Mouse (Mus musculus) kidney, adult 11 months (tissue): ENCODE measurements around the gene Atp6v1f.

Experiments
- DNase-seq: peaks from one replicate; pipeline ENCODE4 v3.0.0; 2022

Gene Atp6v1f

GRCm38 (mm10) chr6:29463388-29463787 lies 4.1 kb upstream of the Atp6v1f start:
- no peak for DNase-seq

DNA sequence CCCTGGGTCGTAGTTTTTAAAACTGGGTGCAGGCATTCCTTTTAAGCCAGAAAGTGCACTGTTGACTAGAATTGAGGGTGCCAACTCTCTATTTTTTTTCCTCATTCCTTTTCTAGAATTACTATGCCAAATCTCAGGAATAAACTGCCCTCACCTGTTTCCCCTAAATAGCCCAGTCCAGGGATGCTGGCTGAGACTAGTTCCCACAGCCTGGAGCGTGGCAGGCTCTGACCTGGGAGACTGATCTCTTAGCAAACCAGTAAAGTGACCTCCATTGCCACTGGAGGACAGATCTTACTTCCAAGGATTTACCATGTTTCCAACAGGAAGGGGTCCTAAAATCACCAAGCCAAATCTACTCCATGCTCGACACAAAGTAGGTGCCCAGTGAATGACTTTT lies 1.3 kb downstream of the Atp6v1f start:
- DNase-seq, result peak; percentile 64

DNA sequence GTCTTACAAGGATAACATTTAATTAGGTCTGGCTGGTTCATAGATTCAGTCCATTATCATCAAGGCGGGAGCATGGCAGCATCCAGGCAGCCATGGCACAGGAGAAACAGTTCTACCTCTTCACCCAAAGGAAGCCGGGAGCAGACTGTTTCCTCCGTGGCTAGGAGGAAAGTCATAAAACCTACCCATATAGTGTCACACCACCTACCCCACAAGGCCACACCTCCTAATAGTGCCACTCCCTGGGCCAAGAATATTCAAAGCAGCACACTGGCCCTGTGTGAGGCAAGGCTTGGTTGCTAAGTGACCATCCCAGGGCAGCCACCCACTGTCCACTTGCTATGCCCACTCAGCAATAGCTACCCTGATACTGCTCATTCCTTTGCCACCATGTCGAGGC lies 3.6 kb downstream of the Atp6v1f start, which contains the start of gene Atp6v1fnb:
TSS of gene Atp6v1fnb (plus strand) at position 301 of the 400 bp plus-strand sequence.
- no peak for DNase-seq

- peak; percentile 88 for DNase-seq
Measured at GRCm38 (mm10) chr6:29473941-29474691, 6.6 kb downstream of the Atp6v1f start.

- peak; percentile 73 for DNase-seq
Measured at GRCm38 (mm10) chr6:29474736-29475135, 7.2 kb downstream of the Atp6v1f start.

DNA sequence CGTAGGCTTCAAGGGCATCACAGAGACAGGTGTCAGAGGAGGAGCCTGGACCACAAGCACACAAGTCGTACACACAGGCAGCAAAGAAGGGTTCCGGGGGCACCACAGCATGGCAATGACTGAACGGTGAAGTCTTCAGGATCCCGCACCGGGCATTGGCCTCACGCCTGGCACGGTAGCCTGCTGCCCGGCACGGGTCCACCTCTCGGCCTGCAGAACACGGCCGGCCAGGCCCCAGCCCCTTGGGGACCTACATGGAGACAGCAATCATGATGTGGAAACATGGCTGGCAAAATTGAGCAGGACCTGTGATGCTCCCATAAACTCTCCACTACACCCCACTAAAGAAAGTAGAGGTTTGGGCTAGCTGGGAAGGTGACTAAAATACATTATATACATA lies 15.2 kb downstream of the Atp6v1f start:
- no peak for DNase-seq

DNA sequence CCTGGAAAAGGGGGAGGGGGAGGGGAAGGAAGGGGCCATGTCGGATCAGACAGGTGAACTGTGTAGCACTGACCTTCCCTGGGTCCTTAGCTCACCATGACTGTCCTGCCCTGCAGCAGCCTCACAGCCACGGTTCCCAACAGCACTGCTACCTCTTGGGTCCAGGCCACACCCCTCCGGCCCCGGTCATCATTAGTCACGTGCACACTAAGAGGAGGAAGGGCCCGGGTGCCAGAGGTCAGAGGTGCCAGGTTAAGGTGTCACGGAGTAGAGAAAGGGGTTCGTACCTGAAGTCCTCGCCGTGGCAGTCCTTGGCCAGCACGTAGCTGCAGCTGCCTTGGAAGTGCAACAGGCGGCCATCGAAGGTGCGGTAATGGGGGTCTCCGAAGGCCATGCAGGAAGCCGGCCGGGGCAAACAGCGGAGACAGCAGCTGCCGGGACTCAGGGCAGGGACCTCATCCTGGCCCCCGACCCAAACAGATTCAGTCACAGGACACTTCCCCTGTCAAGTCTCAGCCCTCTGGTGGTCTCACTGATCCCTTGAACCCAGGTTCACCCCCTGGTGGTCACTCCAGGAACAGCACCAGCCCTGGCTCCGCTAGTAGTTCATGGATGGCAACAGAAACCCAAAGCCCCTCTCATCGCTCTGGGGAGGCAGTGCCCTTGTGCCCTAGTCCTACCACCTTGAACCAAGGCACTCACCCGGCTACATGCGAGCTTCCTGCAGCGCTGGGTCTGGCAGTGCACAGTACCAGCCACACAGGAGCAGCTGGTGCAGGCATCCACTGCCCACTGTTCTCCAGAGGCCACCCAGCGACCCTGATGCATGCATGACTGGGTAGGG lies 17.4 kb downstream of the Atp6v1f start:
- peak; percentile 63 for DNase-seq

DNA sequence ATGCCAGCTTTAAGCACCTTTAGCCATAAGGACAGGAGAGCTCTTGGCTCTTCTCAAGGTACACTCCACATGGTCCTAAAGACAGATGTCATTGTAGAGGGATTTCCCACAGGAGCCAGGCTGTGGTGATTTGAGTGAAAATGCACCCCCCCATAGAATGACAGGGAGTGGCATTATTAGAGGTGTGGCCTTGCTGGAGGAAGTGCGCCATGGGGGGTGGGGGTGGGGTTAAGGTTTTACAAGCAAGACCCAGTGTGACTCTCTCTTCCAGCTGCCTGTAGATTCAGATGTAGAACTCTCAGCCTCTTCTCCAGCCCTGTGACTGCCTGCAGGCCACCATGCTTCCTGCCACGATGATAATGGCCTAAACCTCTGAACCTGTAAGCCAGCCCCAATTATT lies 18.4 kb downstream of the Atp6v1f start:
- no peak for DNase-seq

DNA sequence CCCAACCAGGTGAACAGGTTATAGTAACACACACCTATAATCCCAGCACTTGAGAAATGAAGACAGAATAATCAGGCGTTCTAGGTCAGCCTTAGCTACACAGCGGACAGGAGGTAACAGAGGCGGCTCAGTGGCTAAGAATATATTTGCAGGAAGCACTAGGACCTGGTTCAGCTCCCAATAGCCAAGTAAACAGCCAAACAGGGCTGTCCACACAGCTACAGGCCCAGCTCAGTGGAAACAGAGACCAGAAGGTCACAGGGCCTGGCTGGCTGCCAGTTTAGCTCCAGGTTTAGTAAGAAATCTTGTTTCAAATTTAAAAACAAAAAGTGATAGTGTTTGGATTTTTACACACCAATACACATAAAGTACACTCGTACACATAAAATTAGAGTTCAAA lies 26.6 kb downstream of the Atp6v1f start:
- DNase-seq, result peak; percentile 23

DNA sequence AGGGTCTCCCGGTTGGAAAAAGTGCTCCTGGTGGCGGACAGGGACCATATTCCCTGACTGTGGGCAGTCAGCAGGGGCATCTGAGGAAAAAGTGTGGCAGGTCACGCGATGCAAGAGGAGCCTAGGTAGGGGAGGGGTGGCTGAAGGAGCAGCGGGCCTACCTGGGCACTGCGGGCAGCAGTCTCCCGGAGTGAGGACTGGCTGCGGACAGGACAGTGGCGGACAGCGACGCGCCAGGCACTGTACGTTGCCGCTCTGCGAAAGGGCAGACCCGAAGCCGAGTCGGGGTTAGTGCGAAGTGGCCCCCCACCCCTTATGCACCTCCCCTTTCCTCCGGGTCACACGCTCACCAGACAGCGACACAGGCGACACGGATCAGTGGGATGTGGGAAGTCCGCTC lies 28.8 kb downstream of the Atp6v1f start:
- no peak for DNase-seq

- no peak for DNase-seq
Measured at GRCm38 (mm10) chr6:29497791-29498190, 30.3 kb downstream of the Atp6v1f start.

DNA sequence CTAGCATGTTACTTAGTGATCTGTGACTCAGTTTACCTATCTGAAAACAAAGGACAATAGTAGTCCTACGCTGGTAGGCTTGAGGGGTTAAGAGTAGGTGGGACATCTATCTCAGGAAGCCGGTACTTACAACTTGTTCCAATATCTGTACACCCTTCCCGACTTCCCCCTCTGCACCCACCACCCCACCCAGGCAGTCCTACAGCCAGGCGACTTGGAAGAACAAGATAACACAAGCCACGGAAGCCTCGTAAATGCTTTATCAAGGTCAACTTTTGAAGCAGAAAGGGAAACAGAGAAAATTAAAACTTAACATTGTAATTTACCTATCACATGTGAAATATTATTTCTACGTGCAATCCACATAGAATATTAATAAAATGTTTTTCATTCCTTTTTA lies 32.7 kb downstream of the Atp6v1f start:
- DNase-seq, result no peak

DNA sequence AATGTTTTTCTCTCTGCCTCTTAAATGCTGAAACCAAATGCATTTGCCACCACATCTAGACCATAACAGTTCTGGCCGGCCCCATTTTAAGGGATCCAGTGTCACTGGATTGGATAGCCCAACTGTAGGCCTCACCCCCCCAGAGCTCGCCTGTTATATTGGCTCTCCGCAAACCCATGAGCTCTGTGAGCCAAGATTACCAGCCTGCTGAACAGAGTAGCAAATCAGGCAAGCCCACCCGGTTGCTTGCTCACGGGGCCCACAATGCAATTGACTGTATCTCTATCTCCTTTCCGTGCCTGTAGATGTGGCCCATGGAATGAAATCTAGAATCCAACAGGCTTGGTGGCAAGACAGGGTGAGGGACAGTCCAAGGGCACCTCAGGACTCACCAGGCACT lies 33.3 kb downstream of the Atp6v1f start:
- no peak for DNase-seq

- no peak for DNase-seq
Measured at GRCm38 (mm10) chr6:29501599-29501998, 34.1 kb downstream of the Atp6v1f start.

GRCm38 (mm10) chr6:29505493-29505892 lies 38.0 kb downstream of the Atp6v1f start:
- no peak for DNase-seq

DNA sequence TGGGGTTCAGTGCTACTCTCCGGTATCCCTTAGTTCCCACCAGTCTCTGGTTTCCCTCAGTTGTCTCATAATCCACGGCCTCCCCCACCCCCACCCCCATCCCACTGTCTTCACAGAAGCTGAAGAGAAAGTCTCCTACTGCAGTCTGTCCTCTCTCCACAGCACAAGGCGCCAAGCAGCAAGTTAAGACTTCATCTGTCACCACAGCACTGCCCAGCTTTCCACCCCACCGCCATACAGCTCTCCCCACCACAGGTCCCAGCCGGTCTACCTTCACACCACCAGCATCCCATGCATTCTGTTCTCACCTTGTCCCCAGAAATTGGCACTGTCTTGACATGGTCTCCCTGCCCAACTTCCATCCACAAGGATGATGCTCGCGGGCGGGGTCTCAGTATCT lies 39.3 kb downstream of the Atp6v1f start:
- no peak for DNase-seq

GRCm38 (mm10) chr6:29507447-29508309 lies 40.2 kb downstream of the Atp6v1f start, which contains the start of gene Kcp:
Kcp (minus strand) TSS chr6:29507952.
- peak; percentile 51 for DNase-seq

DNA sequence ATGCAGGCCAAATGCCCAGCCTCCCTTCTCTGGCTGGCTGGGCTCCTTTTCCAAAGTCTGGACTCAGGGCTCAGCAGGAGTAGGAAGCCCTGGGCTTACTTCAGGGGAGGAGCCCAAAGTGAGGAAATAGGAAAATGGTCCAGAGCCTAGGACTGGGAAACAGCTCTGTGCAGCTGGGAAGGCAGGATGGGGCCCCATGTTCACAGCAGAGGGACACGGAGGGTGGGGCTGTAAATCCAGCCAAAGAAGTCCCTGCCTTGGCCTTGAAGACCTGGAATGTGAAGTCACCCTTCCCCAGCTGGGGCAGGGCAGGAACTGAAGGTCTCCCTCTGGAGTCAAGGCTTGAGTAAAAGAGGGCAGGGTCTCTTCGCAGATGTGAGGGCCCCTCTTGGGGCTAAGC lies 41.6 kb downstream of the Atp6v1f start:
- no peak for DNase-seq

GRCm38 (mm10) chr6:29513284-29513683 lies 45.8 kb downstream of the Atp6v1f start:
- peak; percentile 80 for DNase-seq

DNA sequence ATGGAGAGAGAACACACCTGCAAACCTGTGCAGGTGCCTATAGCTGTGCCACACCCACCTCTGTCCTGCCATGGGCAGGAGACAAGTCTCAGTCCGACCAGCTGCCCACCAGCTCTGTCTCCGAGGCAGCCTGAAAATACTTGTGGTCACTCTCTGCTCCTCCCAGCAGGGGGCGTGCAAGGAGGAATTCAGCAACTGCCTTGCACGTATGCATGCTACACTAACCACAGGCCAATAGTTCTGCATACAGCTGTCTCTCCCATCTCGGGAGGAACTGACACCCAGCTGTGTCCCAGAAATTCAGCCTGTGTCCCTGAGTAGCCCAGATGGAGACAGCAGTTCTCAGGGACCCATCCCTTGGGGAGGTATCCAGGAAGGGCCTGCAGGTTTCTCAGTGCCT lies 49.6 kb downstream of the Atp6v1f start:
- DNase-seq, result peak; percentile 52
